Mouse (Mus musculus): ENCODE data around the gene Notch3. TPM values are rescaled to one million over a fixed set of nuclear protein-coding genes. Genes with fewer than 3 reads are reported as not detected.
"Not testable (repeated sequence)": the region's sequence is repeated elsewhere in the genome, so short reads cannot be mapped to it uniquely, and the experiment has no call there.

Notch3 gene
- 10 to 100 TPM in 1 of 2 experiments, 1 to 10 TPM in 1; 8.1 to 13.0 TPM for total RNA-seq (2021)
- long read RNA-seq, experiment 1, partial matches to known transcripts, result 0 of 4 reads
- long read RNA-seq, experiment 1, other reads (novel, unspliced or antisense), result 4 of 4 reads
- long read RNA-seq, experiment 2, partial matches to known transcripts, result 1 of 1 reads
- long read RNA-seq, experiment 2, other reads (novel, unspliced or antisense), result 0 of 1 reads

- DNase-seq, result peak; percentile 45 to 73
Measured at GRCm38 (mm10) chr17:32166687-32167086, at the start of gene Notch3. Notch3 (minus strand) TSS chr17:32166852.

- not testable (repeated sequence) for DNase-seq
Measured at GRCm38 (mm10) chr17:32215587-32215986, 48.9 kb upstream of the Notch3 start.

DNA sequence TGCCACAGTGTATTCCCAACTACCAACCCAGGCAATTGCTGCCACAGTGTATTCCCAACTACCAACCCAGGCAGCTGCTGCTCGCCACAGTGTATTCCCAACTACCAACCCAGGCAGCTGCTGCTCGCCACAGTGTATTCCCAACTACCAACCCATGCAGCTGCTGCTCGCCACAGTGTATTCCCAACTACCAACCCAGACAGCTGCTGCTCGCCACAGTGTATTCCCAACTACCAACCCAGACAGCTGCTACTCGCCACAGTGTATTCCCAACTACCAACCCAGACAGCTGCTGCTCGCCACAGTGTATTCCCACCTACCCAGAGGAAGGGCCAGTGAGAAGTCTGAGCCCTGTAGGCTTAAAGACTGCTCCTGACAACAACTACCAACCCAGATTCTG lies 44.9 kb upstream of the Notch3 start:
- DNase-seq, result not testable (repeated sequence)

GRCm38 (mm10) chr17:32209752-32210151 lies 43.1 kb upstream of the Notch3 start:
- DNase-seq, result peak; percentile 63 to 81

DNA sequence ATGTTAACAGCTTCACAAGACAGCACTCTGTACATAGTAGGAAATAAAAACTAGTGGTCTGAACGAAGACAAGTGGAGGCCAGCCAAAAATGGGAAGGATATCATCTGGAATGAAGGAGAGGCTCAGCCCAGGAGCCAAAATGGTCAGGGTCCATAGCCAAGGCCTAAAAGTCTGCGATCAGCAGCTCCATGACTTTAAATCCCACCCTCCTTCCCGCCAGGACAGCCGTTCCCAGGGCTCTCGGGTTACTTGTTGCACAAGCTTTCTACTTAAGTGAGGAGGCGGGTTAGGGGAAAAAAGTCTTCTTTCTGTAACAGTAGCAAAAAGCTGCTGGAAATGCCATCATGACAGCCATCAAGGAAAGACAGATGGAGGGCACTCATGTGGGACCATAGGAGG lies 42.5 kb upstream of the Notch3 start:
- DNase-seq, result no peak

- no peak for DNase-seq
Measured at GRCm38 (mm10) chr17:32207586-32208245, 41.1 kb upstream of the Notch3 start.

DNA sequence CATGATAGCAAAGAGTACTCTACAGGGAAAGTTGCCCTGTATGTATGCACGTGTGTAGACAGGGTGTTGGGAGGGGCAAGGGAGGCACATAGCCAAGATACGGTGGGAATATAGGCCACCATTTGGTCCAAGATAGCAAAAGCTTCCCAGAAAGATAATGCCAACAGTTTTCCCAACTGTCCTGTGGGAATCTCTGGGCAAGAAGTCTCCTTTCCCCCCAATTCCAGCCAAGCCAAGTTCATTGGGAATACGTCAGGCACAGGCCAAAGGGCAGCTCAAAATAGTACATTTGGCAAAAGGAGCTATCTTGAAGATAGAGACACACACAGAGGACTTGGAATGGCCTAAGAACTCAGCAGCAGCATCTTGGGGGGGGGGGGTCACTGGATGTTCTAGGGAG lies 38.7 kb upstream of the Notch3 start:
- no peak for DNase-seq

DNA sequence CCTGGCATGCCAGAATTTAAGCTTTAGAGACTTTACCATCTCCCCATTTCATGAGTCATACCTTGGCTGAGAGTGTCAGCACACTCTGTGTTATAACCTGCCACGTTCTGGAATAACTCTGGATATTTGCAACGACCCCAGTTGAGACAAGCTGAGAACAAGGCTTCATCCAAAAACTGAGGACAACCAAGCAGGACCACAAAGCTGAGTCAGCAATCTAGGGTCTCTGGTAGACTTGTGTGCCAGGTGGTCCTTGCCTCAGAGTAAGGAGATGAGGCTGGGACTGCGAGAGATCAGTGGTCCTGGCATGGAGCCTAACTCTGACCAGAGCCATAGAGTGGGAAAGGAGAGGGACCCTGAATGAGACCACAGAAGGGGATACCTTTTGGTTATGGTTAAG lies 36.3 kb upstream of the Notch3 start:
- no peak for DNase-seq

DNA sequence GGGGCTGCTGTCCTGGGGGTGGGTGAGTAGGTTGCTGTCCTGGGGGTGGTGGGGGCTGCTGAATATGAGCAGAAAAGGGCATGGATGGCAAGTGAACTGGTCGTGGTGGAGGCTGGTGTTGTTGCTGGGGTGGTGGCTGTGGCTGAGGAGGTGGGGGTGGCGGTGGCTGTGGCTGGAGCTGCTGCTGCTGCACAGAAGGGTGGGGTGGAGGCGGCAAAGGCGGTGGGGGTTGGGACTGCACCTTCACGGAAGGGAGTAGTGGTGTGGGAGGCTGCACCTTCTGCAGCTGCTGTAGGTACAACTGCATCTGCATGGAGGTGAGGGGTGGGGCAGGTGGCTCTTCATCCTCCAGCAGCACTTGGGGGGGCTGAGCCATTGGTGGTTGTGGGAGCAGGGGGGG lies 34.4 kb upstream of the Notch3 start:
- no peak for DNase-seq

- DNase-seq, result peak; percentile 53 to 55
Measured at GRCm38 (mm10) chr17:32199796-32200195, 33.1 kb upstream of the Notch3 start.

- DNase-seq, result no peak
Measured at GRCm38 (mm10) chr17:32197156-32197555, 30.5 kb upstream of the Notch3 start.

- DNase-seq, result no peak
Measured at GRCm38 (mm10) chr17:32195725-32196124, 29.1 kb upstream of the Notch3 start.

DNA sequence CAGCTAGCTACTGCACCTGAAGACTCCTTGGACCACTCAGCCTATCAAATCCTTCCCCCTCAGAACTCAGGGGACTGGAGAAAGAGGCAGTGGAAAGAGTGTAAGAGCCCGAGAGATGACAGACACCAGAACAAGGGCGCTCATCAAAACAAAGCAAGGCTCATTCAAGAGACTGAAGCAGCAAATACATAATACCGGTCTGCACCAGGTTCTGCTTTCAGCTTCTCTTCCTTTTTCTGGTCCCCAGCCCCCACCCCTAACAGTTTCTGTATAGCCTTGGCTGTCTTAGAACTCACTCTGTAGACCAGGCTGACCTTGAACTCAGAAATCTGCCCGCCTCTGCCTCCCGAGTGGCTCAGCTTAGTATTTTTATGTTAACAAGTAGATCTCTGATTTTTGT lies 26.4 kb upstream of the Notch3 start:
- DNase-seq, result no peak

DNA sequence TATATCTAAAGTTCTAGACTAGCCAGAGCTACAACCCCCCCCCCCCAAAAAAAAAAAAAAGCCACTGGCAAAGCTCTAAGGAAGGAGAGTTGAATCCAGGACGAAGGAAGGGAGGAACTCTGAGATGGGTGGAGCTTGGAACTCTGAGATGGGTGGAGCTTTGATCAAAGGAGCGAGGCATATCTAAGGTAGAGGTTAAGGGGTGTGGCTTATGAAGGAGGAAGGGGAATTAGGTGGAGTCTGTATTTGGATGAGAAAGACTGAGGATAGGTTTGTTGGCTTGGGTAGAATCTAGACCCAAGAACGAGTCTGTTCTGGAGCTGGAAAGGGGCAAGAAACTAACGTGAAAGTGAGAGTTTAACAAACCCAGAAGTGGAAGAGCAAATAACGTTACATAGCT lies 23.2 kb upstream of the Notch3 start:
- DNase-seq, result no peak

DNA sequence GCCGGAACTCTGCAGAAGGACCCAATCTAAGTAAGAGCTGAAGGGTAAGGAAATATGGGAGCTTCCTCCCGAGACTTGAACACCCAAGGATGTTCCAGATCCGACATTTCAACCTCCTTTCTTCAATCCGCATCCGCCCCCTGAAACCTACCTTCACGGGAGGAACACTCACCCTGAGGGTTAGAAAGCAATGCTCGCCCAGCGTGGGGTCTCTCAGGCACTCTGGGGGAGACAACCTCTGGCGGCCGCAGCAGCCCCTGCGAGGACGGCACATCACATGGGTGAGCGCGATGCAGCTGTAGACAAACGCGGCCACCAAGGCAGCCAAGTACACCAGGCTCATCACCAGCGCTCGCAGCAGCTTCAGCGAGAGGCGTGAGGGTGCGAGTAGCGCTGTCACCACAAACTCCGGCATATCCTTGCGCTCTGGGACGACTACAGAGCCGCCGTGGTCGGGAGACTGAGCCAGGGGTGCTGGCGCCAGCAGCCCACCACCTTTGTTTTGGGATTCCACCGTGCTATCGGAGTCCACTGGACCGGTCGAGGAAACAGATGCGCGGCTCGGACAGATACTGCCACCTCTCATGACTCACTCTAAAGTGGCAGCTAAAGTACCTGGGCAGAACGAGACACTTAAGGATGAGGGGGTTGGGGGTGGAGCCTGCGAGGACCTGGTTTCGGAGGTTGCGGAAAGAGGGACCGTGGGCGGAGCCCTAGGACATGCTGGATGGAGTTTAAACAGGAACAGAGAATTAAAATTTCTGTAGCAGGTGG lies 22.4 kb upstream of the Notch3 start, which contains the start of gene Ephx3:
Gene Ephx3 (minus strand): TSS at position 687 of the 774 bp plus-strand sequence.
- no peak for DNase-seq

- DNase-seq, result no peak
Measured at GRCm38 (mm10) chr17:32183017-32183416, 16.4 kb upstream of the Notch3 start.

DNA sequence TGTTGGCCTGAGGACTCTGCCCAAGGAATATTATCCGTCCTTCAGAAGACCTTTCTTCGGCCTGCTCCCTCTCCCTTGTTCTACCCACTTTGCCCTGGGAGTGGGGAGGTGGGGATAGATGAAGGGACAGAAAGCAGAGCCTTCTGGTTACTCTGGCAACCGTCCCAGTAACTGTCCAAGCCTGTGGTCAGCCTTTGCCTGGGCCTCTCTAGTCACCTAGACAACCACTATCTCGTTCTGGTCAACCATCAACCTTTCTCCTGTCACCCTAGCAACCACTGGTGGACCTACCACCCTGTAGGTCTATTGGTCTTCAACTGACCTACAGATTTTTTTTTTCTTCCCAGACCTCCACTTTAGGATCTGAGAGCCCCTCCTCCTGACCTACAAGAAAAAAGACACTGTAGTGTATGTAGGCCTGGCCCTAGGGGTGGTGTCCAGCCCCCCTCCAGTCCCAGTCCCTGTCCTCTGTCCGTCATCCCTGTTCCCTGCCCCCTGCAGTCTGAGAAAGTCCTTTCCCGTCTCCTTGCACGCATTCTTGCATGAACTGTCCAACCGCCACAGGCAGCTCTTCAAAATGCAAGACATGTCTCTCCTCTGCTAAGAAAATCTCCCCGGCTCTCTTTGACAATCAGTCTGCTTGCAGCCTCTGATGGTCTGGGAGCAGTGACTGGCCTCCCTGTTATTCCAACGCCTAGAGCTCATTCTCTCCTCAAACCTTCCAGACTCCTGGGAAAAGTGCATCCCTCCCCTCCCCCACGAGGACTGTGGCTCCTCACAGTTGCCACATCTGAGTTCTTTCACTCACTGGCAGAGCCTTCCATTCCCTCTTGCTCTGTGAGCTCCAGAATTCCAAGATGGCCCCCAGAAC lies 13.2 kb upstream of the Notch3 start:
- no peak for DNase-seq

DNA sequence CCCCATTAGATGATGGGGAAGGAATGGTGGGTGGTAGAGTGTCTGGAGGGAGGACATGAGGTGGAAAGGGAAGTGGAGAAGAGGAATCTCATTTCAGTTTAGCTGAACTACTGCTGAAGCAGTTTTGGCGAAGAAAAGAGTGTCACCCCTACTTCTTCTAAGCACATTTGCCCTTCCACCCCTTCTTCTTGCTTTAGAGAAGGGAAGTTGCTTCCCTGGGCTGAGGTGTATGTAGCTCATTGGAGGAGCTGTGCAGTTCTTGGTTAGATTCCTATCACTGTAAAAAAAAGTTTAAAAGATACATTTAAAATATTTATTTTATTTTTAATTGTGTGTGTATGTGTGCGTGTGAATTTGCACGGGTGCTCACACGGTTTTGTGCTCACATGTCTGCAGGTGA lies 10.3 kb upstream of the Notch3 start:
- DNase-seq, result no peak

DNA sequence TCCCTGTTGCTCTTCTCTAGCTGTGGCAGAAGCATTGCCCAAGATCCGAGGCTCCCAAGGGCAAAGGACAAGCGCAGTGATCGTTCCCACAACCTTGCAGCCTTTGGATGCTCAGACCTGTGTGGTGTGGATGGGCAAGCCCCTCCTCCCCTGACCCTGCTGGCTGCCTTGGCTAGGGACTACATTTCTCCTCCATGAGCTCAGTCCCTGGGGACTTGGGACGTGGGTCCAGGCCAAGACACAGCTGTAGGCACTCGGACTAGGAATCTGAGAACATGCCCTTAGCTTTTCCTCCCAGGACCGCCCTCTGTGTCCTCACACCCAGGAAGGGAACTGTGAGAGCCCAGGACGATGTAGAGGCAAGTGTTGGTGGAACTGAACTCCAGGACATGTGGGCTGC lies 6.5 kb upstream of the Notch3 start:
- peak; percentile 28 to 49 for DNase-seq

GRCm38 (mm10) chr17:32172485-32172884 lies 5.8 kb upstream of the Notch3 start:
- no peak for DNase-seq

- DNase-seq, result no peak
Measured at GRCm38 (mm10) chr17:32169518-32170225, 3.0 kb upstream of the Notch3 start.

Data from adrenal gland, postnatal 36 days (tissue).